Mouse (Mus musculus) E14TG2a.4 (cell line): ENCODE results near the gene Kcnj5.

Experiments used
- H3K27me3 ChIP-seq: 2 replicates; pipeline ENCODE4 v1.6.1; 2014; ENCODE audit warnings: low read length, control low read depth; ENCODE audit not compliant: insufficient read depth
- H3K36me3 ChIP-seq: 2 replicates; pipeline ENCODE4 v1.6.1; 2014; ENCODE audit warnings: low read length, control low read depth; ENCODE audit not compliant: insufficient read depth
- H3K4me1 ChIP-seq: replicated peaks from 2 replicates; pipeline ENCODE4 v1.6.1; 2014; ENCODE audit warnings: low read depth, low read length, control low read depth
- H3K4me3 ChIP-seq: replicated peaks from 2 replicates; pipeline ENCODE4 v1.5.1; 2014; ENCODE audit warnings: mild to moderate bottlenecking, low read length
- H3K9me3 ChIP-seq: 2 replicates; pipeline ENCODE4 v1.6.1; 2014; ENCODE audit warnings: low read length, control low read depth
- CTCF ChIP-seq: conservative IDR thresholded peaks from 2 replicates; pipeline ENCODE4 v1.5.1; 2014; ENCODE audit warnings: low read length
- NANOG ChIP-seq: IDR thresholded peaks from 2 replicates; pipeline ENCODE4 v1.6.1; 2014; ENCODE audit warnings: borderline replicate concordance, low read length, mixed read lengths
- POU5F1 ChIP-seq: IDR thresholded peaks from 2 replicates; pipeline ENCODE4 v1.6.1; 2014; ENCODE audit warnings: low read length, borderline replicate concordance

Kcnj5 gene

DNA sequence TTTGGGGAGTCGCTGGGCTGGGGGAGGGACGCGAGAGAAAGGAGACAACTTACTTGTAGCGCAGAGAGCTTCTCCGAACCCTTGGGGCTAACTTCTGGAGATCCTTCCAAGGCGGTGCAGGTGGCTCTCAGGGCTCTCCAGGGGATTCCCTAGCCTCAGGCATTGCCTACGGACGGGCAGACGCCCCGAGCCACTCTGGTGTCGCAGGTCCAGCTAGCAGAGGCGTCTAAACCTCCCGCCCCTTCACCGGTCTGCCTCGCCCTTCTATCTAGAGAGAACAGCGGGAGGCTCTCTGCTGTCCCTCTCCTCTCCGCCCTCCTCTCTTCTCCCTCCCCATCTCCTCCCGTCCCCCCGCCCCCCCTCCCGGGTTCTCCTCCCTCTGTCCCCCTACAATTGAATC is at the start of gene Kcnj5:
Gene Kcnj5 (minus strand): TSS at position 300 of the 400 bp plus-strand sequence.
- Histone ChIP-seq H3K4me3 (peak within 1 kb of the TSS; percentile 72), H3K36me3 (no peaks in the 10 kb centered on the region), H3K4me1 (peaks cover 44% of the 10 kb centered on the region), H3K27me3 (peaks cover 83% of the 10 kb centered on the region), H3K9me3 (no peaks in the 10 kb centered on the region)
- no peak for TF ChIP-seq CTCF
- TF ChIP-seq NANOG, result no peak
- TF ChIP-seq POU5F1, result no peak

DNA sequence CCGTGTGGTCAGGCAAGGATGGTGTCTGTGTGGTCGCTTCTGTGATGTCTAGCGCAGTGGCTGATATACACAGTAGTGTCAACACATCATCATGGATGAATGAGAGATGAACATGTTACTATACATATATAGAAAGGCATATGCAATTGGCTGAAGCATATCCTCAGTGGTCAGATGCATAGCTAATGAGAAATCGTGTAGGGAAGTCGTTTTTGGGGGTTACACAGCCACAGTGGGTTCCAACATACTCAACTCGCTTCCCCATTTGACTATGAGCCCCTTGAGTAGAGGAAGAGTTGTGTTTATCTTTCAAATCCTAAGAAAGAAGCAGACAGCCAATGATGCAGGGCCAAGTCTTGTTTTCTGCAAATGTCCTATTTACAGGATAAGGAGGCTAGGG is 48.6 kb upstream of the Kcnj5 start:
- Histone ChIP-seq H3K4me3 (no peak overlapping the region), H3K36me3 (no peaks in the 10 kb centered on the region), H3K4me1 (no peaks in the 10 kb centered on the region), H3K9me3 (no peaks in the 10 kb centered on the region), H3K27me3 (peaks cover 24% of the 10 kb centered on the region)
- no peak for TF ChIP-seq POU5F1
- TF ChIP-seq CTCF, result no peak
- no peak for TF ChIP-seq NANOG

DNA sequence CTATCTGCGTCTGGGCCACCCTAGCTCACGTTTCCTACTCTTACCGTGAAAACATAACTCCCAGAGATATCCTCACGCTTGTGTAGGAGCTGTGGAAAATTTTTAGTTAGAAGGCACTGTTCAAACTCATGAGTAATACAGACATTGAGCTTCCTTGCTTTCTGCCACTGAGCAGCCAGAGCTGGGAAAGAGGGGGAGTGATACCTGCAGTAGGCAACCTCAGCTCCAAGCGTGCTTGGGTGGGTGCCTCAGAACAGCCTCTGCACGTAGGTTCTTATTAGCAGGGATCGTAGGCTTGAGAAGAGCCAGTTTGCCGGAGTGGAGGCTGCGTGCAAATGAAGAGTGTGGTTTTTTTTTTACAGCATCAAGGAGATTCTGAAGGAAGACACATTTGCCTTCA is 47.6 kb upstream of the Kcnj5 start:
- H3K9me3 ChIP-seq, result no peaks in the 10 kb centered on the region
- no peak overlapping the region for H3K4me3 ChIP-seq
- H3K27me3 ChIP-seq, result peaks cover 30% of the 10 kb centered on the region
- no peaks in the 10 kb centered on the region for H3K4me1 ChIP-seq
- no peak for TF ChIP-seq POU5F1
- TF ChIP-seq CTCF, result no peak
- no peaks in the 10 kb centered on the region for H3K36me3 ChIP-seq

DNA sequence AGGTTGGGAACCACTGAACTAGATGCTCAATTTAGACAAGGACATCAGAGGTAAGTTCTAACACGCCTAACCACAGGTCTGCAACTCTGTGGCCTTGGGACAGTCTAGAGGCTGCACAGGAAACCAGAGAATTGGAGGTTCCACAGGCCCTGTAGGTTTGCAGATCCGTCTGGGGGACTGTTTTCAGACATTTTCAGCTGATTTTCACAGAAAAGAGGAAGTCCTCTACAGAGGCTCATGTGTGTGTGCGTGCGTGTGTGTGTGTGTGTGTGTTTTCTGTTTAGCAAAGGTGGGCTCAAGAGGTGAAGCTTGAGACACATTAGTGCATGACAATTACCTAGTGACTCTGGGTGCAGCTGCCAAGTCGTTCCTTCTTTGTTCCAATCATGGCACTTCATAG is 46.9 kb upstream of the Kcnj5 start:
- TF ChIP-seq NANOG (no peak), POU5F1 (no peak), CTCF (no peak)
- no peaks in the 10 kb centered on the region for H3K36me3 ChIP-seq
- no peak overlapping the region for H3K4me3 ChIP-seq
- H3K4me1 ChIP-seq, result no peaks in the 10 kb centered on the region
- no peaks in the 10 kb centered on the region for H3K9me3 ChIP-seq
- H3K27me3 ChIP-seq, result peaks cover 31% of the 10 kb centered on the region

DNA sequence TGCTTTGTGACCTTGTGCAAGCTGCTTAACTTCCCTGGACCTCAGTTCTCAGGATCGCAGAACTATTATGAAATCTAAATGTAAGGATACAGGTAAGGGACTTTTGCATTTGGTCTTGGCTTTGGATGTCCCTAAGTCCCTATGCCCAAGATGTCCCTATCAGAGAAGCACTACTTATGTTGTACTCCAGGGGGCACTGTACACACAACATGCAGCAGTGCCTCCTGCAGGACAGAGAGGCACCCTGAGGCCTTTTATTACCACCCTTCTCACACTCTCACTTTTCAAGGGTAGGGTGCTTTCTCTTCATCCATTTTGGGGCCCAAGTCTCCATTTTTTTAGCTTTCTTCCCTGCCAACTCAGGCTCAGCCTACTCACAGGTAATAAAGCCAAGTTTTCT is 44.0 kb upstream of the Kcnj5 start:
- Histone ChIP-seq H3K4me1 (no peaks in the 10 kb centered on the region), H3K27me3 (peaks cover 42% of the 10 kb centered on the region), H3K9me3 (no peaks in the 10 kb centered on the region), H3K36me3 (no peaks in the 10 kb centered on the region), H3K4me3 (no peak overlapping the region)
- no peak for TF ChIP-seq POU5F1
- TF ChIP-seq NANOG, result no peak
- peak; percentile 67 for TF ChIP-seq CTCF

DNA sequence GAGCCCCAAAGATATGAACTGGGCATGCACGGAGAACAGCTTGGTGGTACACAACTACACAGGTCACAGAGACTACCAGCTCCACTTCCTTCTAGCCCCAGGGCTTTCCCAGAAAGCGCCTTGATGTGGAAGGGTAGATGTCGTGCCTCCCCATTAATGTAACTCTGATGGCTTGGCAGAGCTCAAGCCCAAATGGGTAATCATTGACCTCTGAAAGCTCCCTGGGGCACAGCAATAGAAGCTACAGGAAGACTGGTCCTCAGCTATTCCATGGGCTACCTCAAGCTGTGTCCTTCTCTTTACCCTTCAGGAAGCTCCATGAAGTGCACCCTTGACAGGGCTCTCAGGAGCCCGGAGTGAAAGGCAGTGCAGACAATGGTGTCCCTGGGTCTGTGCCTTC is 40.8 kb upstream of the Kcnj5 start:
- no peaks in the 10 kb centered on the region for H3K9me3 ChIP-seq
- TF ChIP-seq POU5F1, result no peak

DNA sequence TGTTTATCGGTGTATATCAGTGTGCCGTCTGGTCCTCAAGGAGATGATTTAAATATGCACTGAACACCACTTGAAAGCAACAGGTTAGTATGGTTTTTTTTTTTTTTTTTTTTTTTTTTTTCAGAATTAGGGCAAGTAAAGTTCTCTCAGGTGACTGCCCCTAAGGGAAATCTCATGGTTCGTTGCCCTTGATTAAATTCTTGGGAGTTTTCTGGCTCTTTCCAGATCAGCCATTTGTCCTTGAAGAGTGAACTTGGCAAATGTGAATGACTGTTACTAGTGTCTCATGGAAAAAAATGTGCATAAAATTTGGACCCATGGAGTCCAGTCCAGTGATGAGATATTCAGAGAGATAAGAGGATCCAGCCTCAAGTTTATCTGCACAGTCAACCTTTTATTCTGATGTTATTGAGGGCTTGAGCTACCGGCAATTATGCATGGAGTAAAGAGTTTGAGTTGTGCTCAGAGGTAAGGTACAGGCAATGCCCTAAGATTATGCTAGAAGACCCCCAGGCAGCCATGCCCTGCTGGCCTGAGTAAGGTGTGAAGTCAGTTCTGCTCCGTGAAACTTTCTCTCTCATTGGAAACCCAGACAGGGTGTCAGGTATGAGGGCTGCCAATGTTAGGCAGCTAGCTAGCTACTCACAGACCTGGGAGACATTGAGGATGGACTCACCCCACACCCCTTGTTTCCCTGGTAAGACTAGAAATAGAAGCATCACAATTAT is 32.9 kb upstream of the Kcnj5 start:
- Histone ChIP-seq H3K4me1 (peaks cover 19% of the 10 kb centered on the region), H3K9me3 (no peaks in the 10 kb centered on the region), H3K36me3 (no peaks in the 10 kb centered on the region), H3K27me3 (peaks cover 29% of the 10 kb centered on the region), H3K4me3 (no peak overlapping the region)
- TF ChIP-seq POU5F1 (no peak), CTCF (no peak), NANOG (no peak)

More for the DNA sequence above, 40.8 kb upstream of the Kcnj5 start:
- peaks cover 31% of the 10 kb centered on the region for H3K27me3 ChIP-seq
- no peaks in the 10 kb centered on the region for H3K4me1 ChIP-seq
- H3K4me3 ChIP-seq, result no peak overlapping the region
- no peaks in the 10 kb centered on the region for H3K36me3 ChIP-seq

DNA sequence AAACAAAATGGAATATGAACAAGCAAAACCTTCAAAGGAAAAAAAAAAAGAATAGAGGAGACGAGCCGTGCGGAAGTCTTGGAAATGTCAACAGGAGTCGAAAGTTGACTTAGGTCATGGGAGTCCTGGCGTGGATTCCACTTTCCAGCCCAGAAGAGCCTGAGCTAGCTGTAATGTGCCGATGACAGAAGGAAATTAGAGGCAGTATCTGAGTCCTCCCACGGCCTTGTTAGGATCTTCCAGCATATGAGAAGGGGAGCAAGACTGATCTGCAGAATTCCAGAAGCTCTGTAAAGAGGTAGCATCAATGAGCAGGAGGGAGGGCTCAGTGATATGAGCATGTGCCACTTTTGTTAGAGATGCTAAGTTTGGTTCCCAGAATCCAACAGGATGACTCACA is 31.9 kb upstream of the Kcnj5 start:
- Histone ChIP-seq H3K9me3 (no peaks in the 10 kb centered on the region), H3K36me3 (no peaks in the 10 kb centered on the region), H3K4me1 (peaks cover 23% of the 10 kb centered on the region), H3K27me3 (peaks cover 29% of the 10 kb centered on the region), H3K4me3 (no peak overlapping the region)
- TF ChIP-seq CTCF, result no peak
- no peak for TF ChIP-seq NANOG
- no peak for TF ChIP-seq POU5F1

DNA sequence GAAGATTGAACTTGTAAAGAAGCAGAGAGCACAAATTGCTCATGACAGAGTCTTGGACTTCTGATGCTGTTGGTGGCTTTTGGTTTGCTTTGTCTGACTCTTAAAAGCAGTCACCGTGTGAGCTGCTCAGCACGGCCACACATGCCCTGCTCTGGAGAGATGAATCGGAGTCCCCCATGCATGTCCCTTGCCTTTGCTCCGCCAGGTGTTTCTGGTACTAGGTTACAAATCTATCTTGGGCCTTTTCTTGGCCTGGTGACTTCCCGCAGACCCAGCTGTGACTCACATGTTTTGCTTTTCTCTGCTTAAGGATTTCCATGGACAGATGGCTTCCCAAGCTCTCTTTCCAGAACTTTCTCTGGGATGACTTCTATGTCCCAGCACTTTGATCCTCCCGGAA is 29.5 kb upstream of the Kcnj5 start:
- no peaks in the 10 kb centered on the region for H3K36me3 ChIP-seq
- H3K9me3 ChIP-seq, result no peaks in the 10 kb centered on the region
- no peak overlapping the region for H3K4me3 ChIP-seq
- H3K4me1 ChIP-seq, result peaks cover 44% of the 10 kb centered on the region
- H3K27me3 ChIP-seq, result peaks cover 26% of the 10 kb centered on the region
- TF ChIP-seq CTCF (no peak), POU5F1 (no peak), NANOG (no peak)
